Mouse (Mus musculus) bone marrow, adult 2 months (tissue): ENCODE results near the gene Abca3.

Experiments
- CTCF ChIP-seq: fragments of 200-500 bp; IDR thresholded peaks from 2 replicates; pipeline ENCODE4 v1.5.1; 2011; ENCODE audit warnings: low read length, control low read depth; ENCODE audit not compliant: control insufficient read depth, insufficient read depth
- POLR2A ChIP-seq: fragments of 200-500 bp; IDR thresholded peaks from 2 replicates; pipeline ENCODE4 v1.6.1; 2011; ENCODE audit warnings: low read depth, mild to moderate bottlenecking, control low read depth, low read length, borderline replicate concordance; ENCODE audit not compliant: control insufficient read depth

DNA sequence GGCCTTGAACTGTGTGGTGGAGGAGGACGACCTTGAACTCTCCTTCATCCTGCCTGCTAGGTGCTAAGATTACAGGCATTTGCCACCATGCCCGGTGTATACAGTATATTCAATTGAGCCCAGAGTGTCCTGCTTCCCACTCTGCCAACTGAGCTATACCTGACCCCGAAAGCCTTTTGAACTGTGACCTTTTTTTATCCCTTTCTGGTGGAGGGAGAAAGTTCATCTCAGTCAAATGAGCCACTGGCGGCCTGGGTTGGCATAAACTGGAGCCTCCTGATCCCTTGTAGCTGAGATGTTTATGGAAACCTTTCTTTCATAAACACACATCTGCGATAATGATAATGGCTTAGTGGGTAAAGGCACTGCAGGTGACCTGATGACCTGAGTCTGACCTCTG is 9.5 kb downstream of the Abca3 start:
- no peak for TF ChIP-seq CTCF
- no peak for TF ChIP-seq POLR2A
